22 mouse cellular contexts compared by ENCODE assay signal in genomic region chr3:53413465-53413864, GRCm38 (mm10). TPM values are rescaled to one million over a fixed set of nuclear protein-coding genes. Genes with fewer than 3 reads are reported as not detected.
DNase-seq lines count a peak whose midpoint lies in the region; ATAC-seq and TF ChIP-seq lines count a peak whose summit lies in the region.
"Had no signal": no experiment of that assay in that cellular context is flagged by ENCODE, and none has a peak within 500 bp of the region (broad histone marks: within the 10 kb centered on the region; RNA-seq: fewer than 3 reads in every experiment).

No protein-coding gene starts in this region.

- H3K79me2 ChIP-seq in CH12.LX (replicated peaks; ENCODE audit: control insufficient read depth, extremely low read depth, insufficient read depth, poor library complexity, severe bottlenecking) (no peaks in the 10 kb centered on the region), MEL (ENCODE audit: control insufficient read depth, insufficient read depth, low read length, poor library complexity) (no peaks in the 10 kb centered on the region)

- no peak for TF ChIP-seq POLR2A in CH12.LX (IDR thresholded peaks at IDR 0.05; ENCODE audit: low read depth, low read length)
- TF ChIP-seq POLR2A in MEL (IDR thresholded peaks at IDR 0.05; ENCODE audit: control insufficient read depth in 1 of 2, insufficient read depth in 1 of 2, low read depth in 1 of 2, low read length in 2 of 2, poor library complexity in 1 of 2): no peak

- DNase-seq in CH12.LX (ENCODE audit: extremely low read depth): no peak
- DNase-seq in MEL (ENCODE audit: low read depth, low spot score): peak; percentile 42
- DNase-seq in cerebellum, adult 9-10 months: no peak
- DNase-seq in midbrain, postnatal 0 days (ENCODE audit: low spot score): no peak
- DNase-seq in midbrain, embryonic 11.5 days (ENCODE audit: low spot score, missing footprints): no peak
- DNase-seq: adrenal gland, adult 8-10 months; adrenal gland, postnatal 14 days; B cell, adult 2 months; cerebellum, adult 11-12 months; cerebellum, adult 2 months; cerebellum, adult 9-11 months; cerebellum, postnatal 14 days; cerebellum, postnatal 36 days had no signal

- no peak for TF ChIP-seq RAD21 in CH12.LX (IDR thresholded peaks at IDR 0.05; ENCODE audit: low read depth, low read length)
- no peak for TF ChIP-seq RAD21 in MEL (IDR thresholded peaks at IDR 0.05; ENCODE audit: low read depth, low read length)

- TF ChIP-seq CTCF in CH12.LX (conservative IDR thresholded peaks at IDR 0.05 in 1 of 2, IDR thresholded peaks at IDR 0.05 in 1 of 2; ENCODE audit: low read depth in 2 of 2, low read length in 2 of 2) (no peak), MEL (IDR thresholded peaks at IDR 0.05 in 2 of 3, conservative IDR thresholded peaks at IDR 0.05 in 1 of 3; ENCODE audit: control insufficient read depth in 1 of 3, insufficient read depth in 1 of 3, low read depth in 2 of 3, low read length in 3 of 3, poor library complexity in 1 of 3, severe bottlenecking in 1 of 3) (no peak)
- no peak for TF ChIP-seq CTCF in midbrain, postnatal 0 days (IDR thresholded peaks at IDR 0.05)

- H3K9me3 ChIP-seq in CH12.LX (replicated peaks; ENCODE audit: low read length) (no peaks in the 10 kb centered on the region), MEL (replicated peaks; ENCODE audit: insufficient read depth, low read length) (no peaks in the 10 kb centered on the region)
- H3K9me3 ChIP-seq in midbrain, postnatal 0 days (ENCODE audit: low read length): no peaks in the 10 kb centered on the region
- no peaks in the 10 kb centered on the region for H3K9me3 ChIP-seq in midbrain, embryonic 11.5 days (ENCODE audit: control insufficient read depth, low read length)
- H3K9me3 ChIP-seq: embryonic facial prominence, embryonic 10.5 days; embryonic facial prominence, embryonic 12.5 days; forebrain, embryonic 13.5 days; forebrain, embryonic 15.5 days; G1E had no signal

- H3K36me3 ChIP-seq in CH12.LX (replicated peaks in 1 of 2; ENCODE audit: control insufficient read depth in 1 of 2, insufficient read depth in 1 of 2, low read length in 1 of 2): no peaks in the 10 kb centered on the region
- no peaks in the 10 kb centered on the region for H3K36me3 ChIP-seq in MEL (ENCODE audit: control insufficient read depth in 1 of 2, insufficient read depth in 2 of 2, low read length in 2 of 2)
- H3K36me3 ChIP-seq in midbrain, postnatal 0 days (ENCODE audit: insufficient read depth, low read length): no peaks in the 10 kb centered on the region
- no peaks in the 10 kb centered on the region for H3K36me3 ChIP-seq in midbrain, embryonic 11.5 days (ENCODE audit: control insufficient read depth, insufficient read depth, low read length)
- H3K36me3 ChIP-seq: embryonic facial prominence, embryonic 10.5 days; embryonic facial prominence, embryonic 12.5 days; forebrain, embryonic 15.5 days; G1E had no signal

- 39% methylated on average over 2 of the region's 2 CpGs for WGBS in midbrain, postnatal 0 days
- WGBS in midbrain, embryonic 11.5 days: 68% methylated on average over 2 of the region's 2 CpGs

- H3K9ac ChIP-seq in CH12.LX (ENCODE audit: insufficient read depth, low read depth): no peak overlapping the region
- H3K9ac ChIP-seq in MEL (ENCODE audit: control insufficient read depth, low read depth, low read length, poor library complexity, severe bottlenecking): no peak overlapping the region
- H3K9ac ChIP-seq in midbrain, postnatal 0 days (replicated peaks; ENCODE audit: low read length, poor library complexity, severe bottlenecking): no peak overlapping the region
- no peak overlapping the region for H3K9ac ChIP-seq in midbrain, embryonic 11.5 days (ENCODE audit: low read length)
- H3K9ac ChIP-seq: embryonic facial prominence, embryonic 12.5 days; forebrain, embryonic 13.5 days; forebrain, embryonic 15.5 days had no signal

- H3K27me3 ChIP-seq in CH12.LX (replicated peaks) (no peaks in the 10 kb centered on the region), MEL (ENCODE audit: control insufficient read depth in 1 of 2, insufficient read depth in 2 of 2, low read length in 2 of 2) (no peaks in the 10 kb centered on the region)
- no peaks in the 10 kb centered on the region for H3K27me3 ChIP-seq in midbrain, postnatal 0 days (ENCODE audit: insufficient read depth, low read length)
- H3K27me3 ChIP-seq in midbrain, embryonic 11.5 days (ENCODE audit: control insufficient read depth, insufficient read depth, low read length): no peaks in the 10 kb centered on the region
- H3K27me3 ChIP-seq: embryonic facial prominence, embryonic 12.5 days; forebrain, embryonic 13.5 days; forebrain, embryonic 15.5 days had no signal

- H3K4me2 ChIP-seq in CH12.LX (ENCODE audit: insufficient read depth, low read depth, poor library complexity, severe bottlenecking): peak overlapping the region; percentile 81; the same call in 1 of the 2 replicates
- H3K4me2 ChIP-seq in midbrain, postnatal 0 days (ENCODE audit: low read depth, low read length, poor library complexity, severe bottlenecking): no peak overlapping the region
- H3K4me2 ChIP-seq in midbrain, embryonic 11.5 days: no peak overlapping the region
- H3K4me2 ChIP-seq: embryonic facial prominence, embryonic 12.5 days; forebrain, embryonic 13.5 days; forebrain, embryonic 15.5 days had no signal

- H3K4me1 ChIP-seq in CH12.LX (ENCODE audit: control insufficient read depth in 1 of 2, insufficient read depth in 2 of 2) (no peaks in the 10 kb centered on the region), MEL (ENCODE audit: control insufficient read depth in 1 of 2, insufficient read depth in 2 of 2, low read length in 2 of 2) (no peaks in the 10 kb centered on the region)
- no peaks in the 10 kb centered on the region for H3K4me1 ChIP-seq in midbrain, postnatal 0 days (ENCODE audit: insufficient read depth, low read length)
- H3K4me1 ChIP-seq in midbrain, embryonic 11.5 days (ENCODE audit: control insufficient read depth, insufficient read depth, low read length): no peaks in the 10 kb centered on the region; the same call in 1 of the 2 replicates
- H3K4me1 ChIP-seq: embryonic facial prominence, embryonic 12.5 days had no signal

- H3K4me3 ChIP-seq in CH12.LX (replicated peaks in 1 of 3; ENCODE audit: low read depth in 2 of 3, low read length in 2 of 3, poor library complexity in 1 of 3) (no peak overlapping the region), MEL (ENCODE audit: control insufficient read depth in 1 of 2, insufficient read depth in 1 of 2, low read depth in 2 of 2, low read length in 2 of 2) (no peak overlapping the region)
- H3K4me3 ChIP-seq in midbrain, postnatal 0 days (ENCODE audit: low read depth, low read length): no peak overlapping the region
- H3K4me3 ChIP-seq in midbrain, embryonic 11.5 days (ENCODE audit: low read depth, low read length): no peak overlapping the region
- H3K4me3 ChIP-seq: embryonic facial prominence, embryonic 10.5 days; embryonic facial prominence, embryonic 12.5 days; forebrain, embryonic 13.5 days; forebrain, embryonic 15.5 days had no signal

- TF ChIP-seq EP300 in CH12.LX (IDR thresholded peaks at IDR 0.05; ENCODE audit: low read length) (no peak), MEL (IDR thresholded peaks at IDR 0.05; ENCODE audit: low read depth in 1 of 2, low read length in 2 of 2) (no peak)

- H3K27ac ChIP-seq in CH12.LX (ENCODE audit: insufficient read depth, low read depth) (no peak overlapping the region), MEL (ENCODE audit: control insufficient read depth, low read depth, low read length) (no peak overlapping the region)
- no peak overlapping the region for H3K27ac ChIP-seq in midbrain, postnatal 0 days (ENCODE audit: low read depth, low read length)
- H3K27ac ChIP-seq in midbrain, embryonic 11.5 days (ENCODE audit: low read depth, low read length): no peak overlapping the region
- H3K27ac ChIP-seq: embryonic facial prominence, embryonic 10.5 days; embryonic facial prominence, embryonic 12.5 days; forebrain, embryonic 13.5 days; forebrain, embryonic 15.5 days had no signal

- dilution Hi-C loops in CH12.LX (cut with MboI; ENCODE audit: extremely low pct_ligation_motif_present, extremely low pct_unique_long_range_greater_than_20kb, low sequenced_read_pairs): no loop called here

- in situ Hi-C loops in CH12.LX (cut with MboI; ENCODE audit: low pct_ligation_motif_present, low pct_unique_long_range_greater_than_20kb, low sequenced_read_pairs): no loop called here

- ATAC-seq in common myeloid progenitor, adult 5-6 weeks (replicated peaks; ENCODE audit: low read depth, poor library complexity, severe bottlenecking): 0 out of 2 replicates have a peak, but pooled peaks have one; percentile 52
- ATAC-seq in midbrain, postnatal 0 days (ENCODE audit: low FRiP score): no peak
- no peak for ATAC-seq in midbrain, embryonic 11.5 days (ENCODE audit: low FRiP score)
- ATAC-seq: activated CD4-positive, CD25-positive, alpha-beta regulatory T cell, adult 4 months; CD4-positive, CD25-positive, alpha-beta regulatory T cell, adult 4 months; forebrain, embryonic 13.5 days; forebrain, embryonic 15.5 days; Patski had no signal

TF ChIP-seq in CH12.LX, 34 proteins besides CTCF, POLR2A, EP300 and RAD21 (continues in another document):
- TF ChIP-seq ZNF384 (IDR thresholded peaks at IDR 0.05; ENCODE audit: low read depth, low read length): peak; percentile 54

TF ChIP-seq in MEL, 35 proteins besides CTCF, POLR2A, EP300 and RAD21 (continues in another document):
- peak; percentile 69 for TF ChIP-seq ZNF384 (IDR thresholded peaks at IDR 0.05; ENCODE audit: low read depth, low read length)

RNA-seq across cellular contexts. Expression of gene Nhlrc3, which starts 49.7 kb away (rescaled TPM):
- 4.6 and 5.8 TPM in 2 replicates for total RNA-seq in CH12.LX (2012; rRNA removed)
- 7.2 and 7.9 TPM in 2 replicates for total RNA-seq in CH12.LX (2014; rRNA removed)
- 7.2 and 7.3 TPM in 2 replicates for polyA plus RNA-seq in CH12.LX (2012; ENCODE audit: insufficient read length, low read depth)
- 4.8 and 6.7 TPM in 2 replicates for total RNA-seq in MEL (2012; rRNA removed)
- polyA plus RNA-seq in MEL (2012; ENCODE audit: insufficient read depth in 1 of 2, insufficient read length in 2 of 2, low read depth in 1 of 2, low replicate concordance in 2 of 2, missing spikeins in 1 of 2): 1 to 10 TPM in 1 of 2 experiments, not detected in 1; 9.1 TPM
- 9.4 and 9.8 TPM in 2 replicates for total RNA-seq in common myeloid progenitor, adult 5-6 weeks (2017)
- total RNA-seq in midbrain, postnatal 0 days (2014; rRNA removed): 13.1 and 16.9 TPM in 2 replicates
- 8.0 and 9.0 TPM in 2 replicates for polyA plus RNA-seq in midbrain, postnatal 0 days (2015; fragmentation: Nextera tagmentation; extraction: Ambion mirVana)
- 8.7 and 9.7 TPM in 2 replicates for polyA plus RNA-seq in midbrain, embryonic 11.5 days (2014; fragmentation: Nextera tagmentation; extraction: Ambion mirVana)

RNA-seq across cellular contexts. Expression of gene Proser1, which starts 50.0 kb away (rescaled TPM):
- total RNA-seq in CH12.LX (2012; rRNA removed): 3.3 and 3.9 TPM in 2 replicates
- total RNA-seq in CH12.LX (2014; rRNA removed): 2.2 and 2.9 TPM in 2 replicates
- polyA plus RNA-seq in CH12.LX (2012; ENCODE audit: insufficient read length, low read depth): 16.2 and 22.2 TPM in 2 replicates
- total RNA-seq in MEL (2012; rRNA removed): 3.5 and 4.0 TPM in 2 replicates
- 100 to 1,000 TPM in 1 of 2 experiments, 10 to 100 TPM in 1; 24.6 to 107 TPM for polyA plus RNA-seq in MEL (2012; ENCODE audit: insufficient read depth in 1 of 2, insufficient read length in 2 of 2, low read depth in 1 of 2, low replicate concordance in 2 of 2, missing spikeins in 1 of 2)
- 6.7 and 10.4 TPM in 2 replicates for total RNA-seq in common myeloid progenitor, adult 5-6 weeks (2017)
- total RNA-seq in midbrain, postnatal 0 days (2014; rRNA removed): 4.6 and 4.9 TPM in 2 replicates
- 10.7 and 15.1 TPM in 2 replicates for polyA plus RNA-seq in midbrain, postnatal 0 days (2015; fragmentation: Nextera tagmentation; extraction: Ambion mirVana)
- 20.7 and 24.1 TPM in 2 replicates for polyA plus RNA-seq in midbrain, embryonic 11.5 days (2014; fragmentation: Nextera tagmentation; extraction: Ambion mirVana)

Comparison
In these comparisons a context has a peak if more than half of its experiments do, and no peak if none do; other contexts are left out.
1. Of the 35 proteins assayed by ChIP-seq in both MEL and CH12.LX: peak only in MEL: none; only in CH12.LX: none; in both: ZNF384; in neither: 34.